30 mouse cellular contexts compared by ENCODE assay signal in the genomic region with DNA sequence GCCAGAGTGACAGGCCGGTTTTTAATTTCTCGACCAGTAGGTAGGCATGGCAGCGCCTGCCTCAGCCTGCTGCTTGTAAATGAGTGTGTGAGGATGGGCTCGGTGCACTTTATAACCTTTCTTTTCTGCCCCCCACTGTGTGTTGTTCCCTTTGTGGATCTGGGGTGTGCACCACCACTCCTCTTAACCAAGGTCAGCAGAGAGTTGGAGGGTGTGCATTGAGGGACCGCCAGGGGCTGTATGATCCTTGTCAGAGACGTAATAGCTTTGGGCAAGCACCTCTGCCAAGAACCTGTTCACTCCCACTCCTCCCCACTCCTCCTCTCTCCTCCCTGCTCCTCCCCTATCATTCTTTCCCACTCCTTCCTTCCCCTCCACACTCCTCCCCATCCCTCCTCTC. TPM values are rescaled to one million over a fixed set of nuclear protein-coding genes. Genes with fewer than 3 reads are reported as not detected.
DNase-seq lines count a peak whose midpoint lies in the region; ATAC-seq and TF ChIP-seq lines count a peak whose summit lies in the region.
"Had no signal": no experiment of that assay in that cellular context is flagged by ENCODE, and none has a peak within 500 bp of the region (broad histone marks: within the 10 kb centered on the region; RNA-seq: fewer than 3 reads in every experiment).

No protein-coding gene starts in this region.

- H3K27me3 ChIP-seq in E14TG2a.4 (ENCODE audit: insufficient read depth, low read length), result peaks cover 83% of the 10 kb centered on the region
- H3K27me3 ChIP-seq in embryonic facial prominence, embryonic 10.5 days (replicated peaks; ENCODE audit: low read depth, poor library complexity, severe bottlenecking), result peaks cover 100% of the 10 kb centered on the region
- peaks cover 90% of the 10 kb centered on the region for H3K27me3 ChIP-seq in liver, postnatal 0 days (ENCODE audit: insufficient read depth, low read length)

- H3K27ac ChIP-seq in embryonic facial prominence, embryonic 10.5 days (replicated peaks), result no peak overlapping the region
- no peak overlapping the region for H3K27ac ChIP-seq in liver, postnatal 0 days (ENCODE audit: low read depth)
- H3K27ac ChIP-seq: forebrain, embryonic 10.5 days; hindbrain, embryonic 10.5 days; hindbrain, embryonic 14.5 days; hindbrain, postnatal 0 days had no signal

- H3K4me2 ChIP-seq in liver, postnatal 0 days (ENCODE audit: low read depth, low read length), result no peak overlapping the region
- H3K4me2 ChIP-seq: heart, embryonic 11.5 days had no signal

- no peaks in the 10 kb centered on the region for H3K9me3 ChIP-seq in E14TG2a.4 (ENCODE audit: low read length)
- no peaks in the 10 kb centered on the region for H3K9me3 ChIP-seq in embryonic facial prominence, embryonic 10.5 days
- no peaks in the 10 kb centered on the region for H3K9me3 ChIP-seq in liver, postnatal 0 days (ENCODE audit: low read length)
- H3K9me3 ChIP-seq: forebrain, embryonic 10.5 days; G1E; hindbrain, embryonic 10.5 days had no signal

- WGBS in embryonic facial prominence, embryonic 10.5 days, result 59% methylated on average over 6 of the region's 6 CpGs
- 48% methylated on average over 6 of the region's 6 CpGs for WGBS in liver, postnatal 0 days (ENCODE audit: insufficient replicate concordance)

- peaks cover 95% of the 10 kb centered on the region for H3K4me1 ChIP-seq in E14TG2a.4 (replicated peaks; ENCODE audit: low read depth, low read length)
- peaks cover 94% of the 10 kb centered on the region for H3K4me1 ChIP-seq in embryonic facial prominence, embryonic 10.5 days
- peaks cover 5% of the 10 kb centered on the region; the same call in 1 of the 2 replicates for H3K4me1 ChIP-seq in liver, postnatal 0 days (ENCODE audit: insufficient read depth)

- TF ChIP-seq EP300 in liver, postnatal 0 days (IDR thresholded peaks at IDR 0.05; ENCODE audit: low read depth), result no peak

- peak; percentile 59 for DNase-seq in heart, adult 11 months
- no peak for DNase-seq in heart, postnatal 25 days (ENCODE audit: low spot score)
- DNase-seq in ES-CJ7 (ENCODE audit: low read depth, low spot score), result peak; percentile 83
- DNase-seq in embryonic facial prominence, embryonic 10.5 days (ENCODE audit: low spot score), result peak; percentile 12
- no peak for DNase-seq in urinary bladder, adult 18-20 months (ENCODE audit: low spot score in 2 of 2)
- DNase-seq in liver, postnatal 0 days, result no peak
- DNase-seq: adrenal gland, adult 8-10 months; adrenal gland, postnatal 25 days; B cell, adult 2 months; cerebellum, adult 11-12 months; cerebellum, adult 8-10 months; cerebellum, postnatal 36 days; embryo, embryonic 11 days; gastrocnemius, postnatal 10 days; gastrocnemius, postnatal 36 days; heart, postnatal 36 days had no signal

- intact Hi-C loops in heart, postnatal 25 days (cut with DNase I), result no loop called here

- ATAC-seq in liver, postnatal 0 days, result no peak
- ATAC-seq: activated CD4-positive, CD25-positive, alpha-beta regulatory T cell, adult 4 months; forebrain, embryonic 14.5 days; hindbrain, postnatal 0 days; inflammation-experienced regulatory T-cells, adult 6 months; intestine, embryonic 16.5 days; Patski had no signal

- no peak overlapping the region for H3K9ac ChIP-seq in liver, postnatal 0 days (replicated peaks)
- H3K9ac ChIP-seq: hindbrain, embryonic 14.5 days had no signal

- H3K4me3 ChIP-seq in E14TG2a.4 (replicated peaks; ENCODE audit: low read length), result 0 out of 2 replicates have a peak overlapping the region, but pooled peaks have one; percentile 4
- H3K4me3 ChIP-seq in embryonic facial prominence, embryonic 10.5 days, result no peak overlapping the region
- H3K4me3 ChIP-seq in liver, postnatal 0 days (ENCODE audit: low read depth, low read length), result no peak overlapping the region
- H3K4me3 ChIP-seq: forebrain, embryonic 10.5 days; hindbrain, embryonic 10.5 days had no signal

- no peak for TF ChIP-seq CTCF in E14TG2a.4 (conservative IDR thresholded peaks at IDR 0.05; ENCODE audit: low read length)
- no peak for TF ChIP-seq CTCF in liver, postnatal 0 days (IDR thresholded peaks at IDR 0.05; ENCODE audit: low read depth)

- peaks cover 32% of the 10 kb centered on the region for H3K36me3 ChIP-seq in E14TG2a.4 (ENCODE audit: insufficient read depth, low read length)
- H3K36me3 ChIP-seq in embryonic facial prominence, embryonic 10.5 days (replicated peaks), result no peaks in the 10 kb centered on the region
- no peaks in the 10 kb centered on the region for H3K36me3 ChIP-seq in liver, postnatal 0 days (replicated peaks; ENCODE audit: insufficient read depth, low read length)
- H3K36me3 ChIP-seq: forebrain, embryonic 10.5 days; G1E; hindbrain, embryonic 10.5 days had no signal

RNA-seq across cellular contexts. Expression of gene Ngfr, which starts 4.1 kb away (rescaled TPM):
- under 1 TPM; 0.44 to 0.70 TPM for total RNA-seq in heart, postnatal 25 days (2021)
- polyA plus RNA-seq in embryonic facial prominence, embryonic 10.5 days (2016; fragmentation: Nextera tagmentation; extraction: Ambion mirVana), result 21.7 and 23.5 TPM in 2 replicates
- polyA plus RNA-seq in liver, postnatal 0 days (2015; fragmentation: Nextera tagmentation; extraction: Ambion mirVana), result 1.3 and 1.7 TPM in 2 replicates
- total RNA-seq: CH12.LX; granulocyte monocyte progenitor cell, adult 5-6 weeks had no signal
- polyA plus RNA-seq: activated CD4-positive, CD25-positive, alpha-beta regulatory T cell, adult 4 months; G1E; inflammation-experienced regulatory T-cells, adult 6 months had no signal

Comparison
In these comparisons a context has a peak if more than half of its experiments do, and no peak if none do; other contexts are left out.
1. DNase-seq: peak in heart, adult 11 months (single experiment), ES-CJ7 (single experiment) and embryonic facial prominence, embryonic 10.5 days (single experiment); none in heart, postnatal 25 days (single experiment), urinary bladder, adult 18-20 months (0 of 2) and liver, postnatal 0 days (single experiment).